Mouse (Mus musculus) spleen, adult 2 months (tissue): ENCODE results near the gene Wdr75. TPM values are rescaled to one million over a fixed set of nuclear protein-coding genes. Genes with fewer than 3 reads are reported as not detected.

Experiments used
- DNase-seq, 2 experiments: peaks; one replicate each; pipeline versions ENCODE4 v3.0.0 to v3.0.0-alpha.2; 2012 to 2021; ENCODE audit warnings: low spot score in 2 of 2, low read depth in 1 of 2
- H3K27ac ChIP-seq: fragments of 200-500 bp; 2 replicates; pipeline ENCODE4 v1.5.1; 2012; ENCODE audit warnings: low read length, inconsistent platforms; ENCODE audit not compliant: insufficient read depth
- H3K27me3 ChIP-seq: fragments of 200-500 bp; 2 replicates; pipeline ENCODE4 v1.6.1; 2012; ENCODE audit warnings: mild to moderate bottlenecking, moderate library complexity, low read length, inconsistent platforms; ENCODE audit not compliant: control insufficient read depth, insufficient read depth
- H3K36me3 ChIP-seq: fragments of 200-500 bp; 2 replicates; pipeline ENCODE4 v1.6.1; 2012; ENCODE audit warnings: mild to moderate bottlenecking, low read length, inconsistent platforms; ENCODE audit not compliant: control insufficient read depth, insufficient read depth
- H3K4me1 ChIP-seq: fragments of 200-500 bp; 2 replicates; pipeline ENCODE4 v1.6.1; 2011; ENCODE audit warnings: inconsistent platforms; ENCODE audit not compliant: control insufficient read depth, insufficient read depth, insufficient read length
- H3K4me3 ChIP-seq: fragments of 200-500 bp; 2 replicates; pipeline ENCODE4 v1.5.1; 2011; ENCODE audit warnings: mild to moderate bottlenecking, inconsistent platforms; ENCODE audit not compliant: insufficient read depth, insufficient read length; ENCODE audit errors: extremely low read depth
- CTCF ChIP-seq: fragments of 200-500 bp; IDR thresholded peaks from 2 replicates; pipeline ENCODE4 v1.5.1; 2011; ENCODE audit warnings: mild to moderate bottlenecking, inconsistent platforms; ENCODE audit not compliant: insufficient read depth, insufficient read length, insufficient replicate concordance; ENCODE audit errors: extremely low read depth
- POLR2A ChIP-seq: fragments of 200-500 bp; IDR thresholded peaks from 2 replicates; pipeline ENCODE4 v1.6.1; 2011; ENCODE audit warnings: low read depth, low read length, inconsistent platforms
- WGBS: fragments of 180-500 bp; shearing (Covaris S2); methylation state at CpG from one replicate; pipeline ENCODE4 v1.1.7; 2018; 5-methylcytosine and 5-hydroxymethylcytosine counted together
- polyA plus RNA-seq: library from polyadenylated mRNA; depleted of rRNA; stranded (reverse); fragments of >200 nt; gene quantifications from 2 replicates; pipeline ENCODE4 v1.2.3, GENCODE M21; 2012

Gene Wdr75
- polyA plus RNA-seq, 1 experiment = 37.8 TPM

DNA sequence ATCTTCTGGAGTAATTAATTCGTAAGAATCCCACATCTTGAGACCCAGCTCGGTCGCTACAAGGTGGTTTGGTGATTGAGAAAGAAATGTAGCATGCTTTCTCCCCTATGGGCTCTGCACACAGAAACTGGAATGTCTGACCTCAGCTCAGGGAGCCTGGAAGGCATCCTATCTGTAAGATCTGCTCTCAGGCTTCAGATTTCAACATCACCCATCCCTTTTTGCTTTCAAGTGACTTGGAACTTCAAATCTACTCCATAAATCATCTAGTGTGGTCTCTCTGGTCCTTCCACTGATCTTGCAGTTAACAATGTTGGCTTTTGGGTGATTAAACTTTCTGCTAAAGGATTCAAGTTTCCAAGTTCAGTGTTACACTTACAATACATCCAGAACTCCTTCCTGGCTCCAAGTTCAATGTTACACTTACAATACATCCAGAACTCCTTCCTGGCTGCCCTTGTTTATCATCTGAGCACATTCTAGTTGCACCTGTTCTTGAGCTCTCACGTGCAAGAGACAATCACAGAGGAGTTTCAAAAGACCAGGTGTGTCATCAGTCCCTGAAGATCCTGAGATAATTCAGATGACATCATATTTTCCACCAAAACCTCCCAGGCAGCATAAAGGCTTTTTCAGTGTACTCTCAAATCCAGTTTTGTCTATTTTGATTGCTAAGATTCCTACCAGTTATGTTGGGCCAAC is 40.5 kb downstream of the Wdr75 start:
- DNase-seq = no peak
- no peaks in the 10 kb centered on the region for H3K4me1 ChIP-seq
- no peak for TF ChIP-seq POLR2A
- no peak for TF ChIP-seq CTCF
- WGBS = 86% methylated on average over 4 of the region's 4 CpGs
- no peaks in the 10 kb centered on the region for H3K27me3 ChIP-seq
- H3K27ac ChIP-seq = no peak overlapping the region
- no peak overlapping the region for H3K4me3 ChIP-seq
- no peaks in the 10 kb centered on the region for H3K36me3 ChIP-seq

- WGBS = 71% methylated on average over 4 of the region's 4 CpGs
- H3K27ac ChIP-seq = no peak overlapping the region
- no peak for DNase-seq
These were observed 42.8 kb downstream of the Wdr75 start for GRCm38 (mm10) chr1:45837736-45838135.

DNA sequence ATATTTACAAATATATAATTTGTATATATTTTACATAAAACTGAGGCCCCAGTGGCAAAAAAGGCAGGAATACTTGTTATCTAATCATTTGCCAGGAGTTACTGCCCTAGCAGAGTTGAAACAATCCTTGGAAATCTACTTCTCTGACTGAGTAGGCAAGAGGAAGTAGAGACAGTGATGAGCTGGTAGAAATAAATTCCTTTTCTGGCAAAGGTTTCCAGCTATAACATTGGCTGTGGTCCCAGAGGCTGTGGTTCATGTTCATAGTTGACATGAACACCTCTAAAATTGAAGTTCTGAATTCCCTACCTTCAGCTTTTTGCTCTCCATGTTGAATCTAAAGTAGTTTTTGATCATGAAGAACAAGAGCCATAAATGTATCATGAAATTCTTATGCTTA is 43.3 kb downstream of the Wdr75 start:
- Histone ChIP-seq H3K27me3 (no peaks in the 10 kb centered on the region), H3K27ac (no peak overlapping the region), H3K36me3 (no peaks in the 10 kb centered on the region), H3K4me3 (no peak overlapping the region), H3K4me1 (no peaks in the 10 kb centered on the region)
- TF ChIP-seq POLR2A (no peak), CTCF (no peak)
- no peak for DNase-seq

More at GRCm38 (mm10) chr1:45837736-45838135, 42.8 kb downstream of the Wdr75 start:
- Histone ChIP-seq H3K4me3 (no peak overlapping the region), H3K27me3 (no peaks in the 10 kb centered on the region), H3K4me1 (no peaks in the 10 kb centered on the region), H3K36me3 (no peaks in the 10 kb centered on the region)
- TF ChIP-seq CTCF (no peak), POLR2A (no peak)

DNA sequence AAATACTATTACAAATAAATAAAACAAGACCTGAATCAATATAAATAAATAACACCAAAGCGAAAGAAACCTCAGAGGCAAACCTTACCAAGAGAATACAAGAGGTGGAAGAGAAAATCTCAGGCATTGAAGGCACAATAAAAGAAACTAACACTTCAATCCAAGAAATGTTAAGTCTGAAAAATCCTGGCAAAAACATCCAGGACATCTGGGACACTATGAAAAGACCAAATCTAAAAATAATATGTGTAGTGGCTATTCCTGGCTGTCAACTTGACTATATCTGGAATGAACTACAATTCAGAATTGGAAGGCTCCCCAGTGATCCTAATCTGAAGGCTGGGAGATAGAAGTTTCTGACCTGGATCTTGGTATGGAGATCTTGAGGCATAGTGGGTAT is 50.5 kb downstream of the Wdr75 start:
- H3K4me3 ChIP-seq = no peak overlapping the region
- H3K27me3 ChIP-seq = no peaks in the 10 kb centered on the region
- no peaks in the 10 kb centered on the region for H3K4me1 ChIP-seq
- no peak for TF ChIP-seq CTCF
- no peak for TF ChIP-seq POLR2A
- H3K27ac ChIP-seq = no peak overlapping the region
- no peak for DNase-seq
- WGBS = 91% methylated on average over 1 of the region's 1 CpGs
- H3K36me3 ChIP-seq = no peaks in the 10 kb centered on the region

- no peak for DNase-seq
- Histone ChIP-seq H3K4me3 (no peak overlapping the region), H3K27ac (no peak overlapping the region), H3K36me3 (no peaks in the 10 kb centered on the region), H3K4me1 (no peaks in the 10 kb centered on the region), H3K27me3 (no peaks in the 10 kb centered on the region)
- WGBS = 55% methylated on average over 1 of the region's 1 CpGs
- TF ChIP-seq CTCF = no peak
- no peak for TF ChIP-seq POLR2A
These were observed 63.1 kb downstream of the Wdr75 start for GRCm38 (mm10) chr1:45858038-45858437.

DNA sequence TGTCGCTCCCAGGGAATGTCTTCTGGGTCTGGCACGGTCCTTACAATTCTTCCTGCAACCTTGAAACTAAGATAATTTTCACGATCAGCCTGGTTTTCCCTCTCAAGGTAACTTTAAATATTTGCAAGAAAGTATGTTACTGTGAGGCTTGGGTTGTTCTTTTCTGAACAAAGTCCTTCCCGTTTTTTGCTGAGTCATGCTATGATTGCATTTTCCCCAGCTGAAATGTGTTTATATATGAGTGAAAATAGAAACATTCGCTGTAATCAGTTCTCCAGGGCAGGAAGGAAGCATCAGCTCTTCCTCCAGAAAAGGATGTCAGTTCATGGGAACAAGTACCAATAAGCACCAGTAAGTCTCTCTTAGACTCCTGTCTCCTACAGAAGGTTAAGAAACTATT is 65.4 kb downstream of the Wdr75 start:
- TF ChIP-seq CTCF (no peak), POLR2A (no peak)
- Histone ChIP-seq H3K4me1 (no peaks in the 10 kb centered on the region), H3K4me3 (no peak overlapping the region), H3K36me3 (no peaks in the 10 kb centered on the region), H3K27ac (no peak overlapping the region), H3K27me3 (no peaks in the 10 kb centered on the region)
- 41% methylated on average over 5 of the region's 5 CpGs for WGBS
- DNase-seq = no peak

- Histone ChIP-seq H3K27me3 (no peaks in the 10 kb centered on the region), H3K36me3 (no peaks in the 10 kb centered on the region), H3K4me1 (no peaks in the 10 kb centered on the region), H3K27ac (no peak overlapping the region), H3K4me3 (no peak overlapping the region)
- no peak for DNase-seq
- TF ChIP-seq POLR2A (no peak), CTCF (no peak)
These were observed 66.2 kb downstream of the Wdr75 start for GRCm38 (mm10) chr1:45861162-45861561.
